Mouse (Mus musculus) large intestine, adult 2 months (tissue): ENCODE measurements around the gene Zfp622. TPM values are rescaled to one million over a fixed set of nuclear protein-coding genes. Genes with fewer than 3 reads are reported as not detected.
A peak's percentile ranks its signal among the peaks of the same experiment; 100 is the strongest.

ENCODE experiments used
- DNase-seq: peaks from one replicate; pipeline ENCODE4 v3.0.0-alpha.2; 2012; ENCODE audit warnings: low read depth, low spot score
- WGBS: fragments of 180-500 bp; shearing (Covaris S2); methylation state at CpG from one replicate; pipeline ENCODE4 v1.1.7; 2018; 5-methylcytosine and 5-hydroxymethylcytosine counted together
- polyA plus RNA-seq: library from polyadenylated mRNA; depleted of rRNA; stranded (reverse); fragments of >200 nt; gene quantifications from 2 replicates; pipeline ENCODE4 v1.2.3, GENCODE M21; 2012; rRNA removed

The Zfp622 gene
- 14.6 and 15.2 TPM in 2 replicates for polyA plus RNA-seq

- under 1% methylated on average over 57 of the region's 57 CpGs for WGBS
Observed at GRCm38 (mm10) chr15:25984067-25984733, at the start of gene Zfp622. Gene Zfp622, plus strand, starts transcription at chr15:25984366.

GRCm38 (mm10) chr15:25934411-25934810, 49.8 kb upstream of the Zfp622 start:
- DNase-seq = no peak
- WGBS = 84% methylated on average over 7 of the region's 7 CpGs

More at GRCm38 (mm10) chr15:25984067-25984733, at the start of gene Zfp622:
- peak; percentile 99 for DNase-seq

- 80% methylated on average over 7 of the region's 7 CpGs for WGBS
Observed at GRCm38 (mm10) chr15:25938496-25938895, 45.7 kb upstream of the Zfp622 start.

GRCm38 (mm10) chr15:25940397-25941377, 43.5 kb upstream of the Zfp622 start:
- DNase-seq = no peak
- 20% methylated on average over 24 of the region's 24 CpGs for WGBS

More at GRCm38 (mm10) chr15:25938496-25938895, 45.7 kb upstream of the Zfp622 start:
- no peak for DNase-seq

GRCm38 (mm10) chr15:25941514-25941913, 42.7 kb upstream of the Zfp622 start:
- WGBS = 89% methylated on average over 11 of the region's 11 CpGs
- no peak for DNase-seq

- DNase-seq = no peak
- WGBS = 69% methylated on average over 4 of the region's 4 CpGs
Observed at GRCm38 (mm10) chr15:25942415-25942814, 41.8 kb upstream of the Zfp622 start.

- DNase-seq = no peak
- 91% methylated on average over 15 of the region's 15 CpGs for WGBS
Observed at GRCm38 (mm10) chr15:25943386-25944137, 40.6 kb upstream of the Zfp622 start.

- DNase-seq = no peak
- 49% methylated on average over 8 of the region's 8 CpGs for WGBS
Observed at GRCm38 (mm10) chr15:25945224-25945623, 38.9 kb upstream of the Zfp622 start.

GRCm38 (mm10) chr15:25946482-25946881, 37.7 kb upstream of the Zfp622 start:
- no peak for DNase-seq
- 94% methylated on average over 7 of the region's 7 CpGs for WGBS

- WGBS = 82% methylated on average over 8 of the region's 8 CpGs
- no peak for DNase-seq
Observed at GRCm38 (mm10) chr15:25947383-25947782, 36.8 kb upstream of the Zfp622 start.

GRCm38 (mm10) chr15:25948257-25949223, 35.6 kb upstream of the Zfp622 start:
- WGBS = 46% methylated on average over 26 of the region's 26 CpGs
- no peak for DNase-seq

GRCm38 (mm10) chr15:25949696-25950095, 34.5 kb upstream of the Zfp622 start:
- 88% methylated on average over 9 of the region's 9 CpGs for WGBS
- no peak for DNase-seq

GRCm38 (mm10) chr15:25950584-25950983, 33.6 kb upstream of the Zfp622 start:
- no peak for DNase-seq
- WGBS = 70% methylated on average over 5 of the region's 5 CpGs

- DNase-seq = no peak
- WGBS = 69% methylated on average over 4 of the region's 4 CpGs
Observed at GRCm38 (mm10) chr15:25951037-25951436, 33.1 kb upstream of the Zfp622 start.

- no peak for DNase-seq
- WGBS = 42% methylated on average over 5 of the region's 5 CpGs
Observed at GRCm38 (mm10) chr15:25956001-25956400, 28.2 kb upstream of the Zfp622 start.

GRCm38 (mm10) chr15:25956422-25957117, 27.6 kb upstream of the Zfp622 start:
- DNase-seq = no peak
- WGBS = 41% methylated on average over 11 of the region's 11 CpGs

- 67% methylated on average over 10 of the region's 10 CpGs for WGBS
- no peak for DNase-seq
Observed at GRCm38 (mm10) chr15:25957651-25958050, 26.5 kb upstream of the Zfp622 start.

GRCm38 (mm10) chr15:25959375-25959774, 24.8 kb upstream of the Zfp622 start:
- no peak for DNase-seq
- WGBS = 15% methylated on average over 5 of the region's 5 CpGs
